Mouse (Mus musculus) liver, embryonic 14.5 days (tissue): Measurements from ENCODE around the gene Prkar1a. TPM values are rescaled to one million over a fixed set of nuclear protein-coding genes. Genes with fewer than 3 reads are reported as not detected.

Source experiments
- ATAC-seq: fragments of 200-750 bp; cut with Nextera tagmentation; 2 replicates; pipeline ENCODE4 v1.8.0; 2017; ENCODE audit warnings: moderate number of reproducible peaks, mild to moderate bottlenecking, moderate library complexity; ENCODE audit not compliant: insufficient read depth
- DNase-seq, 3 experiments: peaks; one replicate each; pipeline ENCODE4 v3.0.0-alpha.2; 2012 to 2013; ENCODE audit warnings: low read depth in 3 of 3, low spot score in 3 of 3
- H3K27ac ChIP-seq: fragments of 300-500 bp; sonication (generic); 2 replicates; pipeline ENCODE4 v1.5.1; 2014; ENCODE audit warnings: moderate library complexity, mild to moderate bottlenecking, control low read depth, inconsistent platforms
- H3K27me3 ChIP-seq: fragments of 300-500 bp; sonication (generic); 2 replicates; pipeline ENCODE4 v1.6.1; 2014; ENCODE audit warnings: mild to moderate bottlenecking, low read length, moderate library complexity; ENCODE audit not compliant: control insufficient read depth, insufficient read depth
- H3K36me3 ChIP-seq: fragments of 300-500 bp; sonication (generic); replicated peaks from 2 replicates; pipeline ENCODE4 v1.6.1; 2014; ENCODE audit warnings: low read depth; ENCODE audit not compliant: control insufficient read depth, insufficient read depth
- H3K4me1 ChIP-seq, 2 experiments: fragments of 200-500 bp in 1 of 2; fragments of 300-500 bp in 1 of 2; sonication (generic) in 1 of 2; replicated peaks; 2 replicates each; pipeline ENCODE4 v1.6.1; 2012 to 2014; ENCODE audit warnings: antibody characterized with exemption in 1 of 2, inconsistent platforms in 1 of 2, low read length in 1 of 2; ENCODE audit not compliant: control insufficient read depth in 2 of 2, insufficient read depth in 2 of 2
- H3K4me2 ChIP-seq: fragments of 300-500 bp; sonication (generic); 2 replicates; pipeline ENCODE4 v1.6.1; 2014; ENCODE audit warnings: low read depth, mild to moderate bottlenecking, control low read depth, moderate library complexity
- H3K4me3 ChIP-seq, 2 experiments: fragments of 200-500 bp in 1 of 2; fragments of 300-500 bp in 1 of 2; sonication (generic) in 1 of 2; 2 replicates each; pipeline ENCODE4 v1.5.1; 2012 to 2014; ENCODE audit warnings: low read depth in 2 of 2, low read length in 2 of 2, mild to moderate bottlenecking in 2 of 2, control low read depth in 1 of 2, inconsistent platforms in 1 of 2, moderate library complexity in 1 of 2; ENCODE audit not compliant: insufficient read depth in 1 of 2
- H3K9ac ChIP-seq: fragments of 300-500 bp; sonication (generic); replicated peaks from 2 replicates; pipeline ENCODE4 v1.6.1; 2014; ENCODE audit warnings: mild to moderate bottlenecking, control low read depth, moderate library complexity
- H3K9me3 ChIP-seq: fragments of 300-500 bp; sonication (generic); 2 replicates; pipeline ENCODE4 v1.6.1; 2016; ENCODE audit warnings: low read length, mixed read lengths; ENCODE audit not compliant: control insufficient read depth
- CTCF ChIP-seq: IDR thresholded peaks from 2 replicates; pipeline ENCODE4 v1.5.1; 2016; ENCODE audit warnings: antibody characterized with exemption, low read depth, control low read depth
- EP300 ChIP-seq: IDR thresholded peaks from 2 replicates; pipeline ENCODE4 v1.6.1; 2016; ENCODE audit warnings: antibody characterized with exemption, low read depth
- WGBS: fragments of 180-500 bp; shearing (Covaris S2); extraction: QIAGEN DNeasy Blood & Tissue Kit; methylation state at CpG from one replicate; pipeline ENCODE4 v1.1.7; 2014; ENCODE audit not compliant: insufficient replicate concordance; 5-methylcytosine and 5-hydroxymethylcytosine counted together
- polyA plus RNA-seq, 2 experiments: library from polyadenylated mRNA; depleted of rRNA in 1 of 2; stranded (reverse) in 1 of 2; unstranded in 1 of 2; fragments of >200 nt; fragmentation: Nextera tagmentation in 1 of 2; extraction: Ambion mirVana in 1 of 2; gene quantifications; 2 replicates each; pipeline versions ENCODE4 v1.2.1 to v1.2.3; 2012 to 2014

Gene Prkar1a
- polyA plus RNA-seq (2012; rRNA removed), result 30.1 and 43.9 TPM in 2 replicates
- polyA plus RNA-seq (2014; fragmentation: Nextera tagmentation; extraction: Ambion mirVana), result 115 and 128 TPM in 2 replicates

DNA sequence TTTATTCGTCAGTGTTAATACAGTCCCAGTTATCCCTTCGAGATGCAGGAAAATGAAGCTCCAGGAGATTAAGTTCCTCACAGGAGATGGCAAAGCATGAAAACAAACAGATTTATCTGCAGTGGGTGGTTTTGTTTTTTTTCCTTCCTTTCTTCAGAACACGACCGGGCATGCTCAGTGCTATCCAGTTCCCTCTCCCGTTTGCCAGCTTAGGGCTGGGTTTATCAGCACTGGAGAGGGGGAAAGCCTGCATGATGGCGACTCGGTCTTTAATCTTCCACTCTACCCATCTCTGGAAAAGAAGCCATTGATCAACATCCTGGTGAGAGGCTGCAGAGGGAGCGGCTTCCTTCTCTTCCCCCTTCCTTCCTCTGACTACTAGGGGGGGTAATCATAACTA, at the start of gene Prkar1a:
TSS of gene Prkar1a (plus strand) at position 200 of the 400 bp plus-strand sequence.
- no peak for ATAC-seq
- Histone ChIP-seq H3K36me3 (peaks cover 8% of the 10 kb centered on the region), H3K4me1 (peaks cover 20 to 21% of the 10 kb centered on the region in 2 experiments), H3K27ac (no peak within 1 kb of the TSS), H3K27me3 (peaks cover 3% of the 10 kb centered on the region; the same call in 1 of the 2 replicates), H3K9ac (peak within 1 kb of the TSS; percentile 31; the same call in 1 of the 2 replicates), H3K4me3 (peak within 1 kb of the TSS; percentile 61 to 84), H3K9me3 (no peaks in the 10 kb centered on the region), H3K4me2 (peak within 1 kb of the TSS; percentile 95)
- WGBS, result 5% methylated on average over 8 of the region's 8 CpGs
- TF ChIP-seq CTCF (no peak), EP300 (no peak)
- no peak for DNase-seq

GRCm38 (mm10) chr11:109607600-109607999, 41.6 kb upstream of the Prkar1a start:
- H3K27ac ChIP-seq, result no peak overlapping the region
- DNase-seq, result no peak
- TF ChIP-seq EP300, result no peak
- no peak for TF ChIP-seq CTCF
- H3K36me3 ChIP-seq, result peaks cover 16% of the 10 kb centered on the region
- no peak overlapping the region for H3K9ac ChIP-seq
- no peak for ATAC-seq
- 82% methylated on average over 6 of the region's 6 CpGs for WGBS
- H3K4me2 ChIP-seq, result no peak overlapping the region
- peaks cover 24 to 29% of the 10 kb centered on the region in 2 experiments for H3K4me1 ChIP-seq
- H3K27me3 ChIP-seq, result no peaks in the 10 kb centered on the region
- no peak overlapping the region for H3K4me3 ChIP-seq
- no peaks in the 10 kb centered on the region for H3K9me3 ChIP-seq

- no peak for DNase-seq
- Histone ChIP-seq H3K36me3 (peaks cover 6% of the 10 kb centered on the region), H3K4me2 (peak overlapping the region; percentile 77), H3K27me3 (no peaks in the 10 kb centered on the region), H3K9me3 (no peaks in the 10 kb centered on the region), H3K27ac (peak overlapping the region; percentile 28), H3K9ac (peak overlapping the region; percentile 78), H3K4me3 (peak overlapping the region; percentile 15 to 75; a peak in 3 of 4 replicates), H3K4me1 (peaks cover 33 to 44% of the 10 kb centered on the region in 2 experiments)
- no peak for ATAC-seq
- WGBS, result 47% methylated on average over 6 of the region's 6 CpGs
- TF ChIP-seq CTCF, result no peak
- no peak for TF ChIP-seq EP300
Measured at GRCm38 (mm10) chr11:109608976-109609625, 40.1 kb upstream of the Prkar1a start.

- H3K4me2 ChIP-seq, result peak overlapping the region; percentile 77
- peak overlapping the region; percentile 75 to 76 for H3K4me3 ChIP-seq
- DNase-seq (no peak), ATAC-seq (no peak)
- peak overlapping the region; percentile 78 for H3K9ac ChIP-seq
- H3K27ac ChIP-seq, result peak overlapping the region; percentile 45
- H3K4me1 ChIP-seq, result peaks cover 37 to 49% of the 10 kb centered on the region in 2 experiments
- no peaks in the 10 kb centered on the region for H3K9me3 ChIP-seq
- H3K27me3 ChIP-seq, result no peaks in the 10 kb centered on the region
- H3K36me3 ChIP-seq, result no peaks in the 10 kb centered on the region; the same call in 1 of the 2 replicates
- WGBS, result 25% methylated on average over 9 of the region's 9 CpGs
- no peak for TF ChIP-seq EP300
- no peak for TF ChIP-seq CTCF
Measured at GRCm38 (mm10) chr11:109610046-109610794, 39.0 kb upstream of the Prkar1a start.
